Mouse (Mus musculus): ENCODE data around the gene Rab3il1.
"Not testable (repeated sequence)": the region's sequence is repeated elsewhere in the genome, so short reads cannot be mapped to it uniquely, and the experiment has no call there.

DNA sequence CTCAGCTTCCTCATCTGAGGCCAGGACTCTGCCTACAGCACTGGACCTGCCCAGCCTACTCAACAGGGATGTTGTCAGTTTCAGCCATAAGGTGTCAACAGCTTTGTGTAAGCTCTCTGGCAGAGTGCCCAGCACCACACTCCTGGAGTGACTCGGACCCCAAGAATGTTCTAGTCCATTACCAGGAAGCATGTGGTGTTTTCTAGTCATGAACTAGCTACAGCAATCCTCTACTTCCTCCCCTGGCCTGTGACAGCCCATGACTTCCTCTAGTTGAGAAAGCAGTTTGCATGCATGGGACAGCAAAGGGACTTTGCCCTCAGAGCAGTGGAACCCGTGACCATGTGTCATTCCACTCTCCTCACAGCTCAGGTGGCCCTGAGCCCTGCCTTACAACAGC is 26.6 kb upstream of the Rab3il1 start:
- not testable (repeated sequence) for TF ChIP-seq CTCF (IDR thresholded peaks at IDR 0.05)
- TF ChIP-seq EP300 (IDR thresholded peaks at IDR 0.05) = peak; percentile 57; the same call in 1 of the 2 replicates

Data from lung, postnatal 0 days (tissue).